Mouse (Mus musculus) erythroblast, adult 5-6 weeks (primary cell): Measurements from ENCODE around the gene Cd36. TPM values are rescaled to one million over a fixed set of nuclear protein-coding genes. Genes with fewer than 3 reads are reported as not detected.

Source experiments
- ATAC-seq: replicated peaks from 2 replicates; pipeline ENCODE4 v1.8.0; 2016; ENCODE audit warnings: moderate number of reproducible peaks, mild to moderate bottlenecking, moderate TSS enrichment, inconsistent platforms; ENCODE audit not compliant: poor library complexity, low FRiP score, severe bottlenecking
- total RNA-seq, 2 experiments: library from RNA; stranded (forward) in 1 of 2; stranded (reverse) in 1 of 2; fragments of 150-400 nt in 1 of 2; fragments of 200-764, 138-1000 nt in 1 of 2; gene quantifications; 2 replicates each; pipeline versions ENCODE4 v1.2.3 to v1.2.4; 2015 to 2017; ENCODE audit warnings: low replicate concordance in 2 of 2

Cd36 gene
- total RNA-seq, 2 experiments from 2014 or later, result 678 to 1,468 TPM

DNA sequence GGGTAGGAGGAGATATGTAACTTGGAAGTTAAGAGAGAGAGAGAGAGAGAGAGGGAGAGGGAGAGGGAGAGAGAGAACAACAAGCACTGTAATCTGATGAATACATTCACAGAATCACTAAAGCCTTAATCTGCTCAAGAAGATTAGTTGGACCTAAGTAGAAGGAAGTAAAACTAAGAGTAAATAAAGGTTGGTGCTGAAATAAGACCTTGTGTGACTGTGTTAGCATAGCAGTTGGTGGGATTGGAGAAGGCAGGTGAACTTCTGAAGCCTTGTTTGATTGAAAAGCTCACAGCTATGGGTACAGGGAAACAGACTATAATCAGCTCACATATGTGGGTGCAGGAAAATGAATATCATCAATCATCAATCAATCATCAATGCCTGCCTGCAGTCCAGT lies 23.2 kb downstream of the Cd36 start:
- ATAC-seq, result no peak

DNA sequence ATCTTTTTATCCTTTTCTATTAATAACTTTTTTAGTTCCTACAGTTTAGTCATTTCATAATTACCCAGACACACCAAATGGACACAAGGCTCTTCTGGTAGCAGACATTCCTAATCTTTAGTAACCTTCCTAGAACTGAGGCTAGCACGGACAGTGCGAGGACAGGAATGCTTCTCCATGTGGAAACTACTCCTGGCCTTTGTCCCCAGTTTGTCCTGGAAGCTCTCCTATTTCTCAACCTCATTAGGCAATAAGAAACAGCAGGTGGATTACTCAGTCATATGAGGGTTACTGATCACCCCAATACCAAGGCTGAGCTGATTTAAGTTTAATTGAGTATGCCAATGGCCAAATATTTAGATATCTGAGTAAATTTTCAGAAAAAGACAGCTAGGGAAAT lies 25.5 kb downstream of the Cd36 start:
- ATAC-seq, result no peak

DNA sequence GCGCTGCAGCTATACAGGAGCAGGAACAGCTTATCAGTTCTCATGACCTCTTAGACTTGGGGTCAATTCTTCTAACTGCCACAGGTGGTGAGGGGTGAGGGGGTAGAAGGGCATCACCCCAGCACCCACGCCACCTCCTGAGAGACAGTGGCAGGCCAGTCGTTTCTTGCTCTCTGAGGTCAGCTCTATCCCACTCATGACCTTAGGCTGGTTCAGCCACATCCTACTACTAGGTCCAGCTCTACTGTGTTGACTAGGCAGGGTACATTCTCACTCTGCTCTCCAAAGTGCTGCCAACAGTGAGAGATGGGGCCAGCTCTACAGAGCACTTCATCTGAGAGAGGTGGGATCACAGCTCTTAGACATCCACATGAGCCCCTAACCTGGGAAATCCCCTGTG lies 30.2 kb downstream of the Cd36 start:
- 0 out of 2 replicates have a peak, but pooled peaks have one; percentile 14 for ATAC-seq

DNA sequence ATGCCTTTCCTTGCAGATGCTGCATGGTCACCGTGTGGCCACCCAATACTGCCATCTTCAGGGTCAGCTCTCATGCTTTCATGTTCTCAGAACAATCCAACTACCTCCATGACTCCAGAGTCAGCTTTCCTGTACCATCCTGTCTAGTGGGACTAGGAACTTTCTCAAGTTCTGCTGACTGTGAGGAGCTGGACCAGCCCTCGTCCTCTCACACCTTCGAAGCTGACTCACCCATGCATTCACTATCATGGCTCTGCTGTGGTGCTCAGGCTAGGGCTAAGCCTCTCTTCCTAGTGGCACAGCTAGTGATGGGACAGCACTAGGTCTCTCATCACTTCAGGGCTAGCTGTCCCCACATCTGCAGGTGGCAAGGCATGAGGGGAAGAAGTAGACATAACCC lies 30.7 kb downstream of the Cd36 start:
- no peak for ATAC-seq

DNA sequence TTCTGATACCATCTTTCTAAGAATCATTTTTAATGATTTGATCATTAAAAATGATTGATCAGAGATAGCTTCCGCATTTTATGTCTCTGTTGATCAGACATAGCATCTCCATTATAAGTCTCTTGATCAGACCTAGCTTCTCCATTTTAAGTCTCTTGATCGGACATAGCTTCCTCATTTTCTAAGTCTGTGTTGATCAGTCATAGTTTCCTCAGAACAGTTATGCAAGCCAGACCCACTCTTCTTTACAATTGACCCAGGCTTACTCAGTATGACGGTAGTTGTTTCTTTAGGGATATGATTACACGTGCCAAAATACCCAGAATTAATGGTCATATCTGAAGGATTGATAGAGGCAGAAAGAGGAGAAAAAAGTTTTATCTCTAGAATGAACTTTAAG lies 31.3 kb downstream of the Cd36 start:
- ATAC-seq, result no peak

DNA sequence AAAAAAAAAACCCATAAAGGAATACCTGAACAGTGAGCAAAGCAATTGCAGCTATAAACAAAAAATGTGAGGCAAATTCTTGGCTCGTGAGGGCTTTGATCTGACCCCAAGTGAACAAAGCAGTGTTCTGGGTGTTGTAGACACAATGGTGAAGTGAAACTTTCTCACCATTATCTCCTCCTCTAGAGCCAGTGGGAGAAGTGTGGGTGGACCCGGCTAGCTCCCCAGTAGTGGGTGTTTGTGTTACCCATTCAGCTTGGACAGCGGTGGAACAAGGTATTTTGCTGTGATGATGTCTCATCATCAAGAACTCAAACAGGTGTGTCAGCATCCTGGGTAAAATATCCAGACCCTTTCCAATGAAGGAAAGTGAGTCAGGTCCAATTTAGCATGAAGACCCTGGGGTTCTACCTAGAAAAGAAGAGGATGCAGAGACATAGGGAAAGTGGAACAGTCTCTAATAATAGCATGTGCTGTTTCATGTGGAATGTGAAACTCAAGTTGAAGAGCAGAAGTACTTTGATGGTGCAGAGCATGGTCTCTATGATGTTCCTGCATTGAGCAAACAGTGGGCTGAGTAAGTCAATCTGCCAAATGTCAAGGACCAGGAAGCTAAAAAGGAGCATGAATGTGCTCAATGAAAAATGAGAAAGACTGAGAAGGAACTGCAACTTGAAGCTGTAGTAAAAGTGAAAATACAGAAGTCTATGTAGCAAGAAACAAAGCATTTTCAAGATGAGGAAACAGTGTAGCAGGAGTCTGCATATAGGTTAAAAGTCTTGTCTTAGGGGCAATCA lies 34.3 kb downstream of the Cd36 start:
- no peak for ATAC-seq

DNA sequence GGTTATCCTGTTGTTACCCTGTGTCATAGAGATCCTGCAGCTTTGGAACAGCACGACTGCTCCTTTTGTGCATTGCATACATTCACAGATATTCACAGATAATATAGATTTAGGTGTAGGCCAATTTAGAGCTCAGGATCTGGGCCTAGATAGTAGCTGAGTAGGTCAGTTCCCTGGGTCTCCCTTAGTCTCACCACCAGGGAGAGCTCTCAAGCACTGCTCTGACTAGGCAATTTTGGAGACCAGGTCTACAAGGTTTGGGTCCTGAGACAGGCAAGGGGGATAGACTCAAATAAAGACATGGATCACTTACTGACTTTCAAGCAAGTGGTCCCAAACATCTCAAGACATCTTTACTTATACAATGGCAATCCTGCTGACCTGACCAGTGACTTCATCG lies 38.0 kb downstream of the Cd36 start:
- ATAC-seq, result peak; percentile 84

DNA sequence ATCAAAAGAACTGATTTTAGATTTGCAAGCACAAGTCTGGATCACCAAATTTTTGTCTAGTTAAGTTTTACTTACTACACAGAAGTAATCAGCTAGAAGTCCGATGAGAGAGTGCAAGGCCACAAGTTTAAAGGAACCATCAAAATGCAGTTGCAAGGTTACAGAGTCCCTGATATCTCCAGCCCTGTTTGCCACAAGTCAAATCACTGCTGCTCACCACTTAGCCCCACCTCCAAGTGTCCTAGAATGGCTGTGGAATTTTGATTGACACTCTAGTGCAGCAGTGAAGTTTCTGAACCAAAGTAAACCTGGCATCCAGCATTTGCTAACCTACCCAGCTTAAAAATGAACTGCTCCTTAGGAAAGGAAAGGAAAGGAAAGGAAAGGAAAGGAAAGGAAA lies 39.0 kb downstream of the Cd36 start:
- no peak for ATAC-seq

DNA sequence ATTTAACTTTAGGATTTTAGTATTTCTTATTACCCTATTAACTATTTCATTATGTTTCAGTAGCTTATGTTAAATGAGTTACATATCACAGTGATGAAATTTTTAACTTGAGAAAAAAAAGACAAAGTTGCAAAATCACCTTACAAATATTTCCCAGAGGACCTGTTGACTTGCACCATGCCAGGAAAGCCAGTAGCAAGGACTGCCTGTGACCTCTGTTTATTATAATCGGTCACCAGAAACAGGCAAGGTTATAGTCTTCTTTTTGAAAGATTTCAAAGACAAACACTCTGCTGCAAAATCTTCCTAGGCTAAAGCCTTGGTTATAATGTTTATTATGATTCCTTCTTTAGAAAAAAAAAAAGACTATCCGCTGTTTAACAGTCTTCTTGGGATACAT lies 39.9 kb downstream of the Cd36 start:
- no peak for ATAC-seq

DNA sequence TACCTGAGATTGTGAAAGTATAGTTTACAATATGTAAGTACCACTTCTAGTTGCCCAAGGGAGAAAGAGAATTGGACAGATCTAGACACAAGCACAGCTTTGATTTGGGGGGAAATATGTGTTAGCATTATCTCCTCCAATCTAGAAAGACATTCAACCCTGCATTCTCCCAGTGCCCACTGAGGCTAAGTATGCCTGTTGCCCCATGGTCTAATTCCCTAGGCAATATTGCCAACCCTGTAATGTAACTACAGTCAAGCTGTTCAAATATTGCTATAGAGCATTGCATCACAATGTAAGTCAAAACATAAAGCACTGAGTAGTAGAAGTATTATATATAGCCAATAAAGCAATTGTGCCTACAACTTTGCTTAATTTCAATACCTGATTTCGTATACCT lies 40.3 kb downstream of the Cd36 start:
- no peak for ATAC-seq

DNA sequence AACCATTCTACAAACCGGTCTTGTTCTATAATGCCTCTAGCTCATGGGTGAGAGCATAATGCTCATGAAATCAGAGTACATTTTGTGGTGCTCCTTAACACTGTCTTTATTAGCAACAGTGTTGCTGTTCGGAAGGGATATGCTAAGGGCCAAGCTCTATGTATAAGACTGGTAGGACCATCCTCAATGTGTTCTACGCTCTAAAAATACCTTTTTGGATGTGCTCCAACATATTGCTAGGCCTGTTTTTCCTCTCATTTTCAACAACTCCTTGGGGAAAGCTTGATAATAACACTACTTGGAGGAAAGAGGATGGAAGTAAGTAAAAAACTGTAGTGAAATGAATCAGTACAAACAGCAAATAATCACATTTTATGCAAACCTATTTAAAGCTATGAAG lies 44.7 kb downstream of the Cd36 start:
- ATAC-seq, result no peak

DNA sequence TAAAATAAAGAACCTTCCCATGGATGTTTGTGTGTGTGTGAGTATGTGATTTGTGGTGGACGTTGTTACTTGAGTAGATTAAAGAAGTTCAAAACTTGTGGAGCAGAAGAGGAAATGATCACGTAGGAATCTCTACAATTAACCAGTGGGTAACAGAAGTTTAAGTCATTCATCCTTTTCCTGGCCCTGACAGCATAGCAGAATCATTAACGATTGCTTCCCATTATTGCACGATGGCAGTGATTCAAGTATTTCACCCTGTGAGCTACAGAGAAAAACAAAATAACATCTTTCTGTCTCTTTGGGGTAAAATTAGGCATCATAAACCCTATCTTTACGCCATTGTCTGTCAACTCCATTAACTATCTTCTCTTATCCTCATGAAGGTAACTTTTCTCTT lies 45.3 kb downstream of the Cd36 start:
- no peak for ATAC-seq

DNA sequence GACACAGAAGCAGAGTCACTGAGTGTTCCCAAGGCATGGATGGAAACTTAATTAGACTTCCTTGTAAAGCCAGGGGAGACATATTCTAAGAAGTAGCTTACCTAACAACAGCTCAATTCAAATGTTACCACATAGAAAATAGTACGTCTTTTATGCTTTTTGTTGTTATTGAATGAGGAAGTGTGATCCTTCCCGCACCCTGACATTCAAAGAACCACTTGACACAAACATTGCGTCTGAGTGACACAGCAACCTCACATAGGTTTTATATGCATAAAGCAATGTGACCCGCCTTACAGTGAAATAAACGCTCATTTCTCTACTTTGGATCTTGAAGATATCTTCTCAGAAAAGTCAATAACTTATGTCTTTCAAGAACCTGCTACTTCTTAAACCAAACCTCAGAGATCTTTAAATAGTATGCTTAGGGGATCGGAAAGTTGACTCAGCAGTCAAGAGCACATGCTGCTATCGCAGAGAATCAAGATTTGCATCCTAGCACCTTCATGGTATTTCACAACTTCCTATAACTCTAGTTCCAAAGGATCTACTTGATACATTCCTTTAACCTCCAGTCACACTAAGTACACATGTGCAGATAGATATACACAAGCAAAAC lies 46.4 kb downstream of the Cd36 start:
- no peak for ATAC-seq

DNA sequence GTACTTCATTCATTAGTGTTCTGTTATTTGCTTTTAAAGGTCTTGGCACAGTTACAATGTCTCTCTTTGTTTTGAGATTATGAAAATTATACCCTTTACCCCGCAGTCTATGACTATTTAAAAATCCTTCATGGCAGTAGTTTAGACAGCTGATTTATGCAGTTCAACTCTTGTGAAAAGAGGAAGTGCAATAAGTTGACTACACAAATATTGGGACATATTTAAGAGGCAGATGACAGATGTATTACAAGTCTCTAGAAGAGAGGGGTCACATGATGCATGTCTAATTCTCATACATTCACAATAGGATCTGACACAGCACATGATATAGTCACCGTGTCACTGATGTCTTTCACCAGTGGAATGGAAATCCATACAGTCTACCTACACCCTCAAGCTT lies 49.1 kb downstream of the Cd36 start:
- ATAC-seq, result no peak

DNA sequence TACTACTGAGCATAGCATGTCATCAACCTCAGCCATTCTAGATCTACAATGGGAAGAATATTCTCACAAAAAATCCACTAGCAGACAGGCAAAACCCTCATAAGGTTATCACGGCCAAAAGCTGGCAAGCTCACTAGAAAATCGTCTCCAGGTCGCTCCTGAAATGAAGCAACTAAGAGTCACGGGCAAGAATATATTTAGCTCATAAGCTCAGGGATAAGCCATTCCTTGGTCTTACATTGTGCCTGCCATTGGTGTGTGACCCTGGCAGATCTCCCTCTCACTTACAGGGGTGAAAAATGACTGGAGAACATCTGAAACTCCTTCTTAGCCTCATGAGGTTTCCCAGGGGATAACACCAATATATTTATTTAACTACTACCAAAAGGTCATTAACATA lies 52.2 kb downstream of the Cd36 start:
- no peak for ATAC-seq

DNA sequence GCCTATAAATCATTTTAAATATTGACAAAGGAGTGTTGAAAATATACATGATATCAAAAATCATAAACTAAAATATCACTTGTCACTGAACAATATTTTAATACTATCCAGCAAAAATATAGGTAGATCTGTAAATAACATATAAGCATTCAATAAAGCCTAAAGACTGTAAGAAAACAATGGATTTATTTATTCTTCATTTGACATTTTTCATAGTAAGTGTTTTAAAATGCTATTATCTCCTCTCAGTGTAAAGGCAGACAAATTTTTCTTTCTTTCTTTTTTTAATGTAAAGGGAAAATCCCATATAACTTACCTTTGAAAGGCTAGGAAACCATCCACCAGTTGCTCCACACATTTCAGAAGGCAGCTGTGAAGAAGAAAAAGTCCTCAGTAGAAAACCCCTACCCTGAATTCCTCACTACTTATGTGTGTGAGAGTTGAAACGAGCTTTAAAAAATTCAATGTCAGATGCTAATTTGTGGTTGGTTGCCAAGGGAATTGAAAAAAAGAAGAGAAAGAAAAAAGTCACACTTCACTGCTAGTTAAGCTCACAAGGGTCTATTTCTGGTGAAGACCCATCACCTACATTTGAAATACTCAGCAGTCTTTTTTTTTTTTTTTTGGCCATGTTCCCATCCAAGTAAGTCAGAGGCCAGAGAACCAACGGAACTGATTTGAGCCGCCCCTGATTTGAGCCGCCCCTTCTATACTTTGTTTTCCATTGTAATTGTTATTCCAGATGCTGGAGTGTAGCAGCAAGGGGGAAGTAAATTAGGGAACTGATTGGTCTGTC lies 53.1 kb downstream of the Cd36 start:
- no peak for ATAC-seq

DNA sequence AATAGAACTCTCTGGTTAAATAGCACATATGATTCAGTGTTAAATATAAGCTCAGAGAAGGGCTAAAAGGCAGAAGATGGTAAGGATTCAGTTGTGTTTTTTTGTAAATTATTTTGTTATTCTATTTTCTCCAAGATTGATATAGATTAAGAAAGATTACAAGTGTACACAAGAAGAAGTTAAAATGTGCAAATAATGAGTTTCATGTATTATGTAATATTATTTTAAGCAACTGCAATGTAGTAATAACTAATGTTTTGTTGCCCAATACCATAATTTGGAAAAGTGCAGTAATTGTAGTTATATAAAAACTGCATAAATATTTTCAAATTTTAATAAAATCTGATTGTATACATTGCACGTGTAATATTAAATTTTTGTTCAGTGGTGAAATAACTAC lies 54.8 kb downstream of the Cd36 start:
- no peak for ATAC-seq

DNA sequence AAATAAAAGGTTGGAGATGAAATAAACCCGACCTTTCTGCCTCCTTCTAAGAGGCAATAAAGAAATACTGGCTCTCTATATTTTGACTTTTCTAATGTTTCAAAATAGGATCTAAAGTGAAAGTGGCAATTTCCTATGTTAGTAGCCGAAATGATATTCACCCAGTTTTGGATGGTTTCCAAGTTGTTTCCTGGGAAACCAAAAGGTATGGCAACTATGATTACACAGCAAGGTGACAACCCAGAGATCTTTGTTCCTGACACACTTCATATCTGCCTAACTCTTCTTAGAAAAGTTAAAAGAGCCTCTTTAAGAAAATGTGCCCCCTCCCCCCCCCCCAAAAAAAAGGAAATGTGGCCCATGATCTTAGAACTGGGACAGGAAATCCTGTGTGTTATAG lies 58.1 kb downstream of the Cd36 start:
- ATAC-seq, result peak; percentile 65

DNA sequence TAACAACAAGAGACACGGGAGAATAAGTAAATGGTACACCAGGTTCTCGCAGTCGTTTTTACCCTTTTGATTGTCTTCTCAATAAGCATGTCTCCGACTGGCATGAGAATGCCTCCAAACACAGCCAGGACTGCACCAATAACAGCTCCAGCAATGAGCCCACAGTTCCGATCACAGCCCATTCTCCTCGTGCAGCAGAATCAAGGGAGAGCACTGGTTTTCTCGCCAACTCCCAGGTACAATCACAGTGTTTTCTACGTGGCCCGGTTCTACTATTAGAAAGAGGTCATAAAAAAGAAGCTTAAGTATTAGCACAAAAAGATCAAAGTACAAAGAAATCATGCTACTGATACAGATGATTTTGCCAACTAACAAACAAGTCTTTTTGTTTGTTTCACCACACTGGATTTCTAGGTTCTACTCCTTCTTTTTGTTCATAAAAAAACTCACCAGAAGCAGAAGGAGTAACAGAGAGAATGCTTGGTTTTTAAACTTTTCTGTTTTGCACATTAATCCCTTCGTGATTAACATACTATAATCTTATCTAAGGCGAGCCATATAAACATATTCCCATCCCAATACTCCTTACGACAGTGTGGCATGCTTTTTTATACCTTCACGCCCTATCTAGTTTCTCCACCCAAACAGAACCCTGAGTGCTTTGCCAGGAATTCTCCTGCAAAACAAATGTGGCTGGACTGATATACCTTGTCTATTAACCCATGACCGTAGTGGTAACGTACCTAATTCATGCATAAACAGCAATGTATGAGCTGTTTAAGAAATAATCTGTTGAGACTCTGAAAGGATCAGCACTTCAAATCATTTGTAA lies 59.7 kb downstream of the Cd36 start:
- ATAC-seq, result peak; percentile 88

DNA sequence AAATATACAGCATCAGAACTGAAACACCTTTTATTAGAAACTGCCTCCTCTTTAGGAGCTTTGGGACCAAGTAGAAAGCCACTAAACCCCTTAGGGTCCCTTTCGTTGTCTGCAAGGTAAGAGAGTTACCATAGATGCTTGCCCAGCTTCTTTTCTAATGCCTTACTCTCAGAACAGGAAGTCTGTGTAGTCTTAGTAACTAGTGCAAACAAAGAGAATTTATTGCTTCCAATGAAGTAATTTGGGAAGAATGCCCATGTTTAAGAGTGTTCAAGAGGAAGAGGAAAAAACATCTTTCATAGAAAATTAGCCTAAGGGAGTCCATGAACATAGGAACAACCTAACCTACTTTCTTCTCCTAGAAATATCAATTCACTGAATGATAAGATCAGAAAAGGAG lies 67.2 kb downstream of the Cd36 start:
- ATAC-seq, result no peak
